Comparison of ENCODE assay signal across 9 mouse cellular contexts in genomic region chr8:69887289-69888243, GRCm38 (mm10). TPM values are rescaled to one million over a fixed set of nuclear protein-coding genes. Genes with fewer than 3 reads are reported as not detected.
A peak's percentile ranks its signal among the peaks of the same experiment; 100 is the strongest.
DNase-seq lines count a peak whose midpoint lies in the region; ATAC-seq and TF ChIP-seq lines count a peak whose summit lies in the region.
"Had no signal": no experiment of that assay in that cellular context is flagged by ENCODE, and none has a peak within 500 bp of the region (broad histone marks: within the 10 kb centered on the region; RNA-seq: fewer than 3 reads in every experiment).

Cilp2 (minus strand) TSS chr8:69887687.

- peak within 1 kb of the TSS; percentile 51 for H3K4me2 ChIP-seq in stomach, embryonic 15.5 days

- H3K4me3 ChIP-seq in heart, adult 2 months: peak within 1 kb of the TSS; percentile 47
- peak within 1 kb of the TSS; percentile 25 for H3K4me3 ChIP-seq in stomach, embryonic 15.5 days (replicated peaks)
- H3K4me3 ChIP-seq: erythroblast, embryonic 14.5 days had no signal

- H3K79me2 ChIP-seq in heart, adult 2 months (replicated peaks; ENCODE audit: control insufficient read depth, insufficient read depth, low read length): no peaks in the 10 kb centered on the region

- TF ChIP-seq POLR2A in heart, adult 2 months (IDR thresholded peaks at IDR 0.05; ENCODE audit: insufficient read depth, low read depth, low read length): peak; percentile 45; the same call in 1 of the 2 replicates

- no peaks in the 10 kb centered on the region for H3K9me3 ChIP-seq in stomach, embryonic 15.5 days

- peak; percentile 55 for DNase-seq in CD4-positive helper T cell, adult 2 months (ENCODE audit: low read depth, low spot score)
- DNase-seq in R1 (ENCODE audit: low read depth, low spot score): peak; percentile 85
- peak; percentile 58 to 61 for DNase-seq in heart, adult 2 months
- DNase-seq in kidney, adult 9 months: peak; percentile 47
- DNase-seq in lung, postnatal 25 days (ENCODE audit: low spot score): peak; percentile 21
- no peak for DNase-seq in left cerebral cortex, adult 18-20 months (ENCODE audit: low spot score in 2 of 2)

- peaks cover 23% of the 10 kb centered on the region for H3K27me3 ChIP-seq in heart, adult 2 months (ENCODE audit: control insufficient read depth, insufficient read depth, low read length)
- peaks cover 83% of the 10 kb centered on the region for H3K27me3 ChIP-seq in stomach, embryonic 15.5 days (replicated peaks)

- H3K9ac ChIP-seq in heart, adult 2 months (ENCODE audit: low read depth, low read length): peak within 1 kb of the TSS; percentile 18
- H3K9ac ChIP-seq in stomach, embryonic 15.5 days: no peak within 1 kb of the TSS

- under 1% methylated on average over 60 of the region's 60 CpGs for WGBS in heart, adult 2 months
- 2% methylated on average over 54 of the region's 60 CpGs for WGBS in stomach, embryonic 15.5 days

- no peak for ATAC-seq in stomach, embryonic 15.5 days (ENCODE audit: insufficient read depth, low FRiP score, low read depth)
- no peak for ATAC-seq in frontal cortex, adult (ENCODE audit: low TSS enrichment)

- H3K4me1 ChIP-seq in heart, adult 2 months (ENCODE audit: control insufficient read depth, insufficient read depth, low read length): 0 out of 2 replicates have a peak, but pooled peaks cover 3% of the 10 kb centered on the region
- peaks cover 31% of the 10 kb centered on the region for H3K4me1 ChIP-seq in stomach, embryonic 15.5 days

- H3K27ac ChIP-seq in heart, adult 2 months: no peak within 1 kb of the TSS
- H3K27ac ChIP-seq in stomach, embryonic 15.5 days: no peak within 1 kb of the TSS

- no peaks in the 10 kb centered on the region for H3K36me3 ChIP-seq in heart, adult 2 months (ENCODE audit: control insufficient read depth, insufficient read depth, low read length)
- no peaks in the 10 kb centered on the region for H3K36me3 ChIP-seq in stomach, embryonic 15.5 days

- intact Hi-C loops in heart, adult 2 months (cut with DNase I): no loop called here

- no peak for TF ChIP-seq CTCF in heart, adult 2 months (IDR thresholded peaks at IDR 0.05)

- TF ChIP-seq EP300 in heart, adult 2 months (IDR thresholded peaks at IDR 0.05; ENCODE audit: insufficient read depth, low read depth, low read length): no peak

RNA-seq across cellular contexts. Expression of gene Cilp2, which starts in this region (rescaled TPM):
- 1 to 10 TPM; 1.5 to 1.9 TPM for total RNA-seq in heart, adult 2 months (2021)
- 11.2 and 16.8 TPM in 2 replicates for polyA plus RNA-seq in heart, adult 2 months (2012; rRNA removed)
- polyA plus RNA-seq in stomach, embryonic 15.5 days (2015; fragmentation: Nextera tagmentation; extraction: Ambion mirVana): 0.83 and 0.95 TPM in 2 replicates
- total RNA-seq in left cerebral cortex, adult 18-20 months (2021): under 1 TPM; 0.33 to 0.59 TPM
- polyA plus RNA-seq: erythroblast, embryonic 14.5 days had no signal

Comparison
In these comparisons a context has a peak if more than half of its experiments do, and no peak if none do; other contexts are left out.
1. DNase-seq: peak in CD4-positive helper T cell, adult 2 months (single experiment), R1 (single experiment), heart, adult 2 months (2 of 2), kidney, adult 9 months (single experiment) and lung, postnatal 25 days (single experiment); none in left cerebral cortex, adult 18-20 months (0 of 2).